In the genomic region with DNA sequence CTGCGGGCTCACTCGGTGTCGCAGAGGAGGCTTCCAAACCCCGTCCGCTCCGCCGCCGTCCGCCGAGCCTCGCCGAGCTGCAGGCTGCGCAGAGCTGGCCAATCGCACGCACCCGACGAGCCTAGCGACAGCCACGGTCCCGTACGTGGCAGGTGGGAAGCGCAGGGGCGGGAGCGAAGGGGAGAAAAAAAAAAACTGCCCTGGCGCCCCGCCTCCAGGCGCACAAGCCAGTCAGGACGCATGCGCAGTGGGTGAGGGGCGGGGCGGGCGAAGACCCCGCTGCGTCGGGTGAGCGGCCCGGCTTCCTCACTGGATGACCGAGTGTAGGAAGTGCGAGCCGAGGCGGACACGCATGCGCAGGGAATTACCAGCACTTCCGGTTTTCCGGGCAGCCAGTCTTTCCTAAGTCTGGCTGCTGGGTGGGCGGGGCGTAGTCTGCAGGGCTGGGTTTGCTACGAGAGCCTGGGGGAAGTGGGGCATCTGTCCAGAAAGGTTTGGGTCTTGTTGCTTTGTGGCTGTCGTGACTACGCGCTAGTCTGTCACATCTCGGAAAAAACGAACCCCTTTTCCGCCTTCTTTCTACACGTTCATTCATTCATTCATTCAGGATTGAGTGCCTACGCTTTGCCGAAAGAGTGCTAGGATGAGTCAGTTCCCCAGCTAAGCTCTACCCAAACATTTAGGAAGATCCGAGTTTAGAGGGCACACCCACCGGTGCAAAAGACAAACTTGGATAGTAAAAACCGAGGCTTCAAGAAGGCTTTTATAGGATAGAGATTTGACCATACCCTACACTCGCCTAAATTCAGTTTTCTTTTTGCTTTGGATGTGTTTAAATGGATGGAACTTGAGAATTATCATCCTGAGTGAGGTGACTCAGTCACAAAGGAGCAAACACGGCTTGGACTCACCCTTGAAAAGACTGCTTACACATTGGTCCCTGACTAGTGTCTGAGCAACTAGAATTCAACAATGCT, we compare ENCODE assay signal across 8 mouse cellular contexts. TPM values are rescaled to one million over a fixed set of nuclear protein-coding genes. Genes with fewer than 3 reads are reported as not detected.
A peak's percentile ranks its signal among the peaks of the same experiment; 100 is the strongest.
DNase-seq lines count a peak whose midpoint lies in the region; ATAC-seq lines count a peak whose summit lies in the region.

A gene (minus strand): TSS at position 227 of the 977 bp plus-strand sequence.

- H3K4me3 ChIP-seq in hindbrain, embryonic 16.5 days (ENCODE audit: low read length) = peak within 1 kb of the TSS; percentile 90
- peak within 1 kb of the TSS; percentile 93 for H3K4me3 ChIP-seq in macrophage (ENCODE audit: inconsistent target)

- WGBS in hindbrain, embryonic 16.5 days = under 1% methylated on average over 59 of the region's 62 CpGs
- WGBS in macrophage (ENCODE audit: missing documents) = 1% methylated on average over 60 of the region's 62 CpGs

- H3K9ac ChIP-seq in hindbrain, embryonic 16.5 days (ENCODE audit: low read depth, low read length) = peak within 1 kb of the TSS; percentile 91

- H3K36me3 ChIP-seq in hindbrain, embryonic 16.5 days (ENCODE audit: control insufficient read depth, insufficient read depth, low read length) = no peaks in the 10 kb centered on the region
- H3K36me3 ChIP-seq in macrophage (ENCODE audit: inconsistent target) = peaks cover 5% of the 10 kb centered on the region; the same call in 1 of the 2 replicates

- no peaks in the 10 kb centered on the region for H3K9me3 ChIP-seq in hindbrain, embryonic 16.5 days (ENCODE audit: control insufficient read depth, low read length)

- peaks cover 43% of the 10 kb centered on the region for H3K79me2 ChIP-seq in macrophage (ENCODE audit: inconsistent target)

- peak; percentile 99 for ATAC-seq in hindbrain, embryonic 16.5 days

- H3K4me1 ChIP-seq in hindbrain, embryonic 16.5 days (ENCODE audit: control insufficient read depth, insufficient read depth, low read depth, low read length) = peaks cover 11% of the 10 kb centered on the region

- H3K4me2 ChIP-seq in hindbrain, embryonic 16.5 days (ENCODE audit: low read length) = peak within 1 kb of the TSS; percentile 70

- peak within 1 kb of the TSS; percentile 99 for H3K27ac ChIP-seq in hindbrain, embryonic 16.5 days (ENCODE audit: low read depth, low read length)
- peak within 1 kb of the TSS; percentile 68 for H3K27ac ChIP-seq in macrophage

- peak; percentile 97 for DNase-seq in WW6 (ENCODE audit: low read depth, low spot score)
- peak; percentile 97 to 99 for DNase-seq in cerebellum, postnatal 4 days (ENCODE audit: low spot score in 2 of 2)
- DNase-seq in gastrocnemius, adult 18-20 months (ENCODE audit: low spot score) = peak; percentile 99
- DNase-seq in left cerebral cortex, adult 18-20 months (ENCODE audit: low spot score in 2 of 2) = peak; percentile 98 to 99
- DNase-seq in right cerebral cortex, adult 18-20 months = peak; percentile 99
- DNase-seq in urinary bladder, postnatal 10 days (ENCODE audit: low spot score) = peak; percentile 97

- H3K27me3 ChIP-seq in hindbrain, embryonic 16.5 days (replicated peaks; ENCODE audit: control insufficient read depth, insufficient read depth, low read length) = no peaks in the 10 kb centered on the region

RNA-seq across cellular contexts. Expression of the gene that starts here (rescaled TPM):
- 10 to 100 TPM; 41.1 to 41.5 TPM for total RNA-seq in gastrocnemius, adult 18-20 months (2021)
- polyA plus RNA-seq in hindbrain, embryonic 16.5 days (2015; fragmentation: Nextera tagmentation; extraction: Ambion mirVana) = 164 and 176 TPM in 2 replicates
- 10 to 100 TPM; 56.6 to 58.0 TPM for total RNA-seq in left cerebral cortex, adult 18-20 months (2021)
- 10 to 100 TPM; 10.3 to 63.2 (median 33.0) TPM for total RNA-seq in macrophage (2018; cell fraction: chromatin; rRNA removed)
- total RNA-seq in macrophage (2018; cell fraction: cytosol; rRNA removed) = 10 to 100 TPM; 48.2 to 68.9 (median 58.9) TPM
- 10 to 100 TPM; 15.1 to 65.8 (median 36.1) TPM for total RNA-seq in macrophage (2018; cell fraction: nucleus; rRNA removed)
- polyA plus RNA-seq in macrophage (2018) = 68.5 to 106 TPM (median 77.5 TPM) in 3 replicates

Comparison
In these comparisons a context has a peak if more than half of its experiments do, and no peak if none do; other contexts are left out.
1. Peak in every context shown above with its lines: DNase-seq, ATAC-seq, H3K4me3 ChIP-seq and H3K27ac ChIP-seq.